Mouse (Mus musculus) hindbrain, embryonic 11.5 days (tissue): ENCODE measurements around the gene Tmem171. TPM values are rescaled to one million over a fixed set of nuclear protein-coding genes. Genes with fewer than 3 reads are reported as not detected.

Experiments used
- ATAC-seq: fragments of 200-750 bp; cut with Nextera tagmentation; 2 replicates; pipeline ENCODE4 v1.8.0; 2017; ENCODE audit warnings: mild to moderate bottlenecking, moderate TSS enrichment, moderate library complexity; ENCODE audit not compliant: low FRiP score
- DNase-seq: peaks from one replicate; pipeline ENCODE4 v3.0.0-alpha.2; 2015; ENCODE audit warnings: low spot score
- H3K27ac ChIP-seq: fragments of 300-500 bp; sonication (generic); 2 replicates; pipeline ENCODE4 v1.5.1; 2014; ENCODE audit warnings: mild to moderate bottlenecking, low read depth, low read length
- H3K27me3 ChIP-seq: fragments of 300-500 bp; sonication (generic); 2 replicates; pipeline ENCODE4 v1.6.1; 2014; ENCODE audit warnings: mild to moderate bottlenecking, low read length, moderate library complexity, mixed read lengths; ENCODE audit not compliant: control insufficient read depth, insufficient read depth
- H3K36me3 ChIP-seq: fragments of 300-500 bp; sonication (generic); 2 replicates; pipeline ENCODE4 v1.6.1; 2014; ENCODE audit warnings: mild to moderate bottlenecking, low read length, moderate library complexity, mixed read lengths; ENCODE audit not compliant: control insufficient read depth, insufficient read depth
- H3K4me1 ChIP-seq: fragments of 300-500 bp; sonication (generic); replicated peaks from 2 replicates; pipeline ENCODE4 v1.6.1; 2014; ENCODE audit warnings: low read length, mixed read lengths; ENCODE audit not compliant: control insufficient read depth, insufficient read depth
- H3K4me2 ChIP-seq: fragments of 300-500 bp; sonication (generic); replicated peaks from 2 replicates; pipeline ENCODE4 v1.6.1; 2014; ENCODE audit warnings: mild to moderate bottlenecking, low read depth, low read length
- H3K4me3 ChIP-seq: fragments of 300-500 bp; sonication (generic); 2 replicates; pipeline ENCODE4 v1.5.1; 2014; ENCODE audit warnings: low read depth, low read length
- H3K9ac ChIP-seq: fragments of 300-500 bp; sonication (generic); 2 replicates; pipeline ENCODE4 v1.6.1; 2014; ENCODE audit warnings: low read depth, low read length
- H3K9me3 ChIP-seq: fragments of 300-500 bp; sonication (generic); 2 replicates; pipeline ENCODE4 v1.6.1; 2016; ENCODE audit warnings: low read length; ENCODE audit not compliant: control insufficient read depth
- WGBS: fragments of 180-500 bp; shearing (Covaris S2); extraction: QIAGEN DNeasy Blood & Tissue Kit; methylation state at CpG from one replicate; pipeline ENCODE4 v1.1.7; 2014; 5-methylcytosine and 5-hydroxymethylcytosine counted together
- polyA plus RNA-seq: library from polyadenylated mRNA; unstranded; fragments of >200 nt; fragmentation: Nextera tagmentation; extraction: Ambion mirVana; gene quantifications from 2 replicates; pipeline ENCODE4 v1.2.1, GENCODE M21; 2014

Tmem171 gene
- polyA plus RNA-seq, 1 experiment from 2014 or later: not detected

DNA sequence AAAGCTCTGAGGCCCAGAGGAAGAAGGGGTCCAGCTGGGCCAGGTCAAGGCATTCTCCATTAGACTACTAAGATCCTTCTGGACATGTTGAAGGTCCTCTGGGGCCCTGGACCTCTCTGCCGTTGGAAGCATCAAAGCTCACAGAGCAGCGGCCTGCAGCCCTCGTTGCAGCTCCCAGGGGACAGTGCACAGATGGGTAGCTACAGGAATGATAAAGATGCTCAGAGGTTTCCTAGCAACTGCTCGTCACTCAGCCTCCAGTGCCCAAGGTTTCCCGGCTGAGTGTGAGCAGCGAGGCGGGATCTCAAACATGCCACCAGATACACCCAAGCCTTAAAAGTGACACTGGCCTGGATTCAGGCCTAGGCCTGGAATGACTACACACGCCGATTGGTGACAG is 6.7 kb downstream of the Tmem171 start:
- H3K4me3 ChIP-seq: no peak overlapping the region
- no peaks in the 10 kb centered on the region for H3K36me3 ChIP-seq
- H3K4me2 ChIP-seq: no peak overlapping the region
- 52% methylated on average over 9 of the region's 9 CpGs for WGBS
- no peak overlapping the region for H3K9ac ChIP-seq
- no peak overlapping the region for H3K27ac ChIP-seq
- H3K27me3 ChIP-seq: no peaks in the 10 kb centered on the region
- ATAC-seq: peak; percentile 53; the same call in 1 of the 2 replicates
- H3K4me1 ChIP-seq: no peaks in the 10 kb centered on the region
- H3K9me3 ChIP-seq: no peaks in the 10 kb centered on the region
- peak; percentile 53 for DNase-seq

DNA sequence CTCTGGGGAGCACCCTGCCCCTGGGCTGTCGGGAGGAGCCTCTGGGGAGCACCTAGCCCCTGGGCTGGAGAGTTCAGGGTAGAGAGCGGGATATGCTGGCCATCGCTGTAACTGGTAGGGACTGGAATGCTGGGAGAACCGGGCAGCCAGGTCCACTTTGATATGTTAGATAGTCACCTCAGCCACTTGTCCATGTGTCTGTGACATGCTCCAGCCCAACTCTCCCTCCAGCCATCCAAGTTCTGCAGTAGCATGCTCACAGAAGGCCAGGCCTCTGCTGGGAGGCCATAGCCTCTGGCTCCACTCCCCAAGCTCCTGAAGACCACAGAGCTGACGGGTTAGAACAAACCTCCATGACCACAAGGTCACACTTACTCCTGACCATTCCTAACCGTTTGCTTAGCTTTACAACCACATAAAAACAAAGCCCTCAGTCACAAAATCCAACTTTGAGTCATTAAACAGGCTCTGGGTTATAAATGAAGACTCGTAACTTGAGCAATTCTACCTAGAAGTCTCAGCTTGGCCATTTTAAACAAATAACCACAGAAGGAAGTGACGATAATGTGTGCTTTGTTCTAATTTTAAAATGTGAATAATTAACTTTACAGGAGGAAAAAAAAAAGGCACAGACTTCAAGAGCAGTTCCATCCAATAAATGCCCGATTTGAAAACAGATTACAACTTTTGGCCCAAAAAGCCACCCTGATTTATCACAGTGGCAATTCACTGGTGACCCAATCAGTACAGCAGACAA is 10.3 kb downstream of the Tmem171 start:
- H3K36me3 ChIP-seq: no peaks in the 10 kb centered on the region
- ATAC-seq (no peak), DNase-seq (no peak)
- H3K27ac ChIP-seq: no peak overlapping the region
- WGBS: 80% methylated on average over 9 of the region's 9 CpGs
- H3K9me3 ChIP-seq: no peaks in the 10 kb centered on the region
- H3K9ac ChIP-seq: no peak overlapping the region
- no peaks in the 10 kb centered on the region for H3K27me3 ChIP-seq
- H3K4me1 ChIP-seq: no peaks in the 10 kb centered on the region
- no peak overlapping the region for H3K4me3 ChIP-seq
- no peak overlapping the region for H3K4me2 ChIP-seq

DNA sequence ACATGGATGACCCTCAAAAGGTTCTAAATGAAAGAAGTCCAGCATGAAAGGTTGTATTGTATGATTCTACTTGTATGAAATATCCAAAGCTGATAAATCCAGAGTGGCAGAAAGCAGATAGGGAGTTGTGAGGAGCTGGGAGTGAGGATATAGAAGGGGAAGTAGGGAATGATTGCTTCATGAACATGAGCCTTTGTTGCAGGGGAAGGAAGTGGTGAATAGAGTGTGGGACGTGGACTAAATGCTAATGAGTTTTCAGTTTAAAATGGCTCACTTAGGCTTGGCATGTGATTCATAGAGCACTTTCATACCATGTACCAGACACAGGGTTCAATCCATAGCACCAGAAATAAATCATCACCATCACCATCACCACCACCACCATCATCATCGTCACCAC is 11.2 kb downstream of the Tmem171 start:
- H3K4me3 ChIP-seq: no peak overlapping the region
- H3K36me3 ChIP-seq: no peaks in the 10 kb centered on the region
- H3K27ac ChIP-seq: no peak overlapping the region
- ATAC-seq (no peak), DNase-seq (no peak)
- no peaks in the 10 kb centered on the region for H3K4me1 ChIP-seq
- WGBS: 91% methylated on average over 2 of the region's 2 CpGs
- no peaks in the 10 kb centered on the region for H3K27me3 ChIP-seq
- H3K9me3 ChIP-seq: no peaks in the 10 kb centered on the region
- no peak overlapping the region for H3K9ac ChIP-seq
- no peak overlapping the region for H3K4me2 ChIP-seq

DNA sequence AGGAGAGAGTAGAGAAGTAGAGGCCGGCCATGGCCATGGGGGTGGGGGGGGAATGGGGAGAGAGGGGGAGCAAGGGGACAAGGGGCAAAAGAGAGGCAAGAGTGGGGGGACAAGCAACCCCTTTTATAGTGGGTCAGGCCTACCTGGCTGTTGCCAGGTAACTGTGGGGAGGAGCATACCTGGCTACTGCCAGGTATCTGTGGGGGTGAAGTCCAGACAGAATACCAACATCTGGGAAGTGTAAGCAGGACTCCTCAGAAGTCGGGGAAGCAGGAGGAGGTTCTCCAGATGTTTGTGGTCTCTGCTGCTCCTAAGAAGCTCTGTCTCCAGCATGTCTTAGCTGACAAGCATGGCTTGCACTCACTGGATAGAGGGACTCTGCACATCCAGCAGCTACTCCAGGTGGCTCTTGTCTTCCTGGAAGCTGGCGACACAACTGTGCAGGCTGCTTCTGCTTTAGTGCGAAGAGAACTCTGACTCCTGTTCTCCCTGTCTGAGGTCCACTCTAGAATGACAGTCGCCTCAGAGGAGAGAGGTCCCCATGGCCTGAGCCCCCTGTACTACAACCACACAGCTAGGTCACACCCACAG is 14.1 kb downstream of the Tmem171 start:
- Histone ChIP-seq H3K4me1 (no peaks in the 10 kb centered on the region), H3K4me2 (no peak overlapping the region), H3K4me3 (no peak overlapping the region), H3K9me3 (no peaks in the 10 kb centered on the region), H3K36me3 (no peaks in the 10 kb centered on the region), H3K9ac (no peak overlapping the region), H3K27ac (no peak overlapping the region), H3K27me3 (no peaks in the 10 kb centered on the region)
- DNase-seq (no peak), ATAC-seq (no peak)
- 87% methylated on average over 4 of the region's 5 CpGs for WGBS

DNA sequence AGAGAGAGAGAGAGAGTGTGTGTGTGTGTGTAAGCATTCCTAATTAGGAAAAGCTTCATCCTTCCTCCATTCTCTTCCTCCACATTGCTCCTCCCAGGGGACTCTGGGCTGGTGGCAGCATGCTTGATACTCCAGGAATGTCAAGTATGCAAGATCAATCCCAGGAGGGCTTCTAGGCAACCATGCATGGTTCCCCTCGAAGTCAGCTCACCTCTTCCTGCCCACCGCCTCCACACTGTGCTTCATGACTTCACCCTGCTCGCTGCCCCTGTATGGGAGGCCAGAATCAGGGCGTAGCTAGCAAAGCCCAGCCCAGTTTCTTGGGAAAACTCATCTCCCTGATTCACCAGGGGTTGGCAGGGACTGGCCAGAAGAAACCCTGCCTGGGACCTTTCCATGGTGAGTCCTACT is 15.0 kb downstream of the Tmem171 start:
- ATAC-seq (no peak), DNase-seq (no peak)
- Histone ChIP-seq H3K4me1 (no peaks in the 10 kb centered on the region), H3K9ac (no peak overlapping the region), H3K36me3 (no peaks in the 10 kb centered on the region), H3K27ac (no peak overlapping the region), H3K4me3 (no peak overlapping the region), H3K27me3 (no peaks in the 10 kb centered on the region), H3K9me3 (no peaks in the 10 kb centered on the region), H3K4me2 (no peak overlapping the region)
- 44% methylated on average over 4 of the region's 4 CpGs for WGBS

DNA sequence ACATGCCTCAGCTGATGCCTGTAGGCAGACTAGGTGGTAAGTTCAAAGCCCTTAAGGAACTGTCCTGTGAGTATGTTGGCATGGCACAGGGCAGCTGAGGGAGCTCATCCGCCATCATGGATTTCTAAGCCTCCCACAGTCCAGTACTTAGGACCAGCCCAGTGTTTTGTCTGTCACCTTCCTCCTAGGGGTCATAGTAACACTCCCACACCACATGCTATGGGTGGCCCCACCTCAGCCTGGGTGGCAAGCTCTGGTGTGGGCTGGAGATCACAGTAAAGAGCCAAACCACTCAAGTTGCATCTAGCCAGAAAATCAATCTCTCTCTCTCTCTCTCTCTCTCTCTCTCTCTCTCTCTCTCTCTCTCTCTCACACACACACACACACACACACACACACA is 15.4 kb downstream of the Tmem171 start:
- Histone ChIP-seq H3K9me3 (no peaks in the 10 kb centered on the region), H3K9ac (no peak overlapping the region), H3K36me3 (no peaks in the 10 kb centered on the region), H3K27ac (no peak overlapping the region), H3K4me3 (no peak overlapping the region), H3K4me1 (no peaks in the 10 kb centered on the region), H3K4me2 (no peak overlapping the region), H3K27me3 (no peaks in the 10 kb centered on the region)
- 77% methylated on average over 1 of the region's 1 CpGs for WGBS
- no peak for DNase-seq
- ATAC-seq: no peak

DNA sequence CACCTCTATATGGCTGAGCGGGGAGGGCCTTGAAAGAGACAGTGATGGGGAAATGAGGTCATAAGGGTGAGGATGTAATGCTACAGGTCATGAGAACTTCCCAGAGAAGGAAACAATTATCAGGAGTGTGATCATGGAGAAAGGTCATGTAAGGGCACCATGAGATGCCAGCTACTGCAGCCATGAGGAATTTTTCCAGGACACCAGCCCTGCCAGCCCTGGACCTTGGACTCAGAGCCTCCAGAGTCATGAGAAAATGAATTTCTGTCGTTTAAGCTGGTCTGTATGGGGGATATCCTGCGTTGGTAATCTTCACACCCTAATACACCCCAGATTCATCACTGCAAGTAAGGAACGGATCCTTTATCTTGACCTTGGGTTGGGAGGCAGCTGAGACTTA is 20.7 kb downstream of the Tmem171 start:
- ATAC-seq (no peak), DNase-seq (no peak)
- no peak overlapping the region for H3K4me2 ChIP-seq
- no peaks in the 10 kb centered on the region for H3K36me3 ChIP-seq
- WGBS: 75% methylated on average over 4 of the region's 4 CpGs
- no peaks in the 10 kb centered on the region for H3K9me3 ChIP-seq
- no peak overlapping the region for H3K9ac ChIP-seq
- no peak overlapping the region for H3K4me3 ChIP-seq
- no peaks in the 10 kb centered on the region for H3K27me3 ChIP-seq
- H3K4me1 ChIP-seq: no peaks in the 10 kb centered on the region
- H3K27ac ChIP-seq: no peak overlapping the region

DNA sequence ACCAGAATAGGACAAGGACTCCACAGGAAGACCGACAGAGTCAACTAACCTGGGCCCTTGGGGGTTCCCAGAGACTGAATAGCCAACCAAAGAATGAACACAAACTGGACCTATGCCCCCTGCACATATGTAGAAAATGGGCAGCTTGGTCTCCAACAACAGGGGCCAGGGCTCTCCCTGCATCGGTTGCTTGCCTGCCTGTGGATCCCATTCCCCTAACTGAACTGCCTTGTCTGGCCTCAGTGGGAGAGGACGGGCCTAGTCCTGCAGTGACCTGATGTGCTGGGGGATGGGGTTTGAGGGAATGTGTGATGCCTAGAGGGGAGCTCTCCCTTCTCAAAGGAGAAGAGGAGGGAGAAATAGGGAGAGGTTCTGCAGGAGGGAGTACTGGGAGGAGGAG is 25.3 kb downstream of the Tmem171 start:
- H3K27me3 ChIP-seq: no peaks in the 10 kb centered on the region
- H3K9me3 ChIP-seq: no peaks in the 10 kb centered on the region
- H3K27ac ChIP-seq: no peak overlapping the region
- 82% methylated on average over 3 of the region's 3 CpGs for WGBS
- no peak overlapping the region for H3K9ac ChIP-seq
- no peaks in the 10 kb centered on the region for H3K36me3 ChIP-seq
- no peak overlapping the region for H3K4me3 ChIP-seq
- no peak overlapping the region for H3K4me2 ChIP-seq
- DNase-seq (no peak), ATAC-seq (no peak)
- H3K4me1 ChIP-seq: no peaks in the 10 kb centered on the region

DNA sequence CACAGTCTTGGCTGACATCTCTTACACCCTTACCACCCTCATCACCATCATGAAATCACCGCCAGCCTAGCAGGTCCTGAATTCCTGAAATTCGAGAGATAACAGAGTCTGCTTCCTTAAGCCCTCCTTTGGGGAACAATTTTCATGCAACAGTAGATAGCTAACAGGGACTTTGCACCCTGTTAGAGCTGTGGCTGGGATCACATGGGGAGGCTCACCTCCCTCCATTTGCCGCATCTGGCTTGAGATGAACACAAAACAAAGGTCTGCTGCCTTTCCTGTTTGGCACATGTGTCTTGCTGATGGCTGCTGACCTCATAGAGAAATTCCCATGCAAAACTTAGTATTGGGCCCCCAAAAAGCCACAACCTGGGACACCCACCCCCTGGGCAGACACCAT is 27.3 kb downstream of the Tmem171 start:
- Histone ChIP-seq H3K36me3 (no peaks in the 10 kb centered on the region), H3K9me3 (no peaks in the 10 kb centered on the region), H3K4me3 (no peak overlapping the region), H3K27ac (no peak overlapping the region), H3K9ac (no peak overlapping the region), H3K27me3 (no peaks in the 10 kb centered on the region), H3K4me2 (no peak overlapping the region), H3K4me1 (no peaks in the 10 kb centered on the region)
- 80% methylated on average over 3 of the region's 3 CpGs for WGBS
- DNase-seq (no peak), ATAC-seq (no peak)
